Mouse (Mus musculus) heart, adult 2 months (tissue): Measurements from ENCODE around the gene Rpl14. TPM values are rescaled to one million over a fixed set of nuclear protein-coding genes. Genes with fewer than 3 reads are reported as not detected.

Source experiments
- DNase-seq, 2 experiments: peaks; one replicate each; pipeline ENCODE4 v3.0.0; 2021
- H3K27ac ChIP-seq: fragments of 200-600 bp; 2 replicates; pipeline ENCODE4 v1.8.1; 2022
- H3K27me3 ChIP-seq: fragments of 200-500 bp; 2 replicates; pipeline ENCODE4 v1.6.1; 2012; ENCODE audit warnings: mild to moderate bottlenecking, low read length, inconsistent platforms, mixed read lengths; ENCODE audit not compliant: control insufficient read depth, insufficient read depth
- H3K36me3 ChIP-seq: fragments of 200-500 bp; 2 replicates; pipeline ENCODE4 v1.6.1; 2012; ENCODE audit warnings: low read length, inconsistent platforms; ENCODE audit not compliant: control insufficient read depth, insufficient read depth
- H3K4me1 ChIP-seq: fragments of 200-500 bp; 2 replicates; pipeline ENCODE4 v1.6.1; 2011; ENCODE audit warnings: low read length; ENCODE audit not compliant: control insufficient read depth, insufficient read depth
- H3K4me3 ChIP-seq: fragments of 200-600 bp; 2 replicates; pipeline ENCODE4 v1.8.1; 2022
- H3K79me2 ChIP-seq: fragments of 200-500 bp; replicated peaks from 2 replicates; pipeline ENCODE4 v1.6.1; 2012; ENCODE audit warnings: mild to moderate bottlenecking, inconsistent platforms, low read length, moderate library complexity, mixed read lengths; ENCODE audit not compliant: control insufficient read depth, insufficient read depth
- H3K9ac ChIP-seq: fragments of 200-500 bp; 2 replicates; pipeline ENCODE4 v1.6.1; 2012; ENCODE audit warnings: low read depth, mild to moderate bottlenecking, control low read depth, inconsistent platforms, low read length, mixed read lengths
- CTCF ChIP-seq: fragments of 200-600 bp; IDR thresholded peaks from 2 replicates; pipeline ENCODE4 v1.8.1; 2022; ENCODE audit warnings: antibody characterized with exemption, mild to moderate bottlenecking, moderate library complexity
- EP300 ChIP-seq: fragments of 200-500 bp; IDR thresholded peaks from 2 replicates; pipeline ENCODE4 v1.6.1; 2011; ENCODE audit warnings: low read depth, low read length, control low read depth; ENCODE audit not compliant: insufficient read depth
- POLR2A ChIP-seq: fragments of 200-500 bp; IDR thresholded peaks from 2 replicates; pipeline ENCODE4 v1.6.1; 2011; ENCODE audit warnings: mild to moderate bottlenecking, low read depth, low read length, control low read depth; ENCODE audit not compliant: insufficient read depth
- WGBS: fragments of 180-500 bp; shearing (Covaris S2); methylation state at CpG from one replicate; pipeline ENCODE4 v1.1.7; 2018; 5-methylcytosine and 5-hydroxymethylcytosine counted together
- intact Hi-C: fragments of 180-260 bp; cut with DNase I; formaldehyde crosslinking; loops from one replicate; pipeline ENCODE4 v1.15.1; 2025
- polyA plus RNA-seq: library from polyadenylated mRNA; depleted of rRNA; stranded (reverse); fragments of >200 nt; gene quantifications from 2 replicates; pipeline ENCODE4 v1.2.3, GENCODE M21; 2012; rRNA removed
- total RNA-seq, 2 experiments: library from RNA; stranded (reverse); gene quantifications; 2 replicates each; pipeline ENCODE4 v1.2.3; 2021

Gene Rpl14
- total and polyA plus RNA-seq, 3 experiments = 222 to 299 (median 251) TPM

DNA sequence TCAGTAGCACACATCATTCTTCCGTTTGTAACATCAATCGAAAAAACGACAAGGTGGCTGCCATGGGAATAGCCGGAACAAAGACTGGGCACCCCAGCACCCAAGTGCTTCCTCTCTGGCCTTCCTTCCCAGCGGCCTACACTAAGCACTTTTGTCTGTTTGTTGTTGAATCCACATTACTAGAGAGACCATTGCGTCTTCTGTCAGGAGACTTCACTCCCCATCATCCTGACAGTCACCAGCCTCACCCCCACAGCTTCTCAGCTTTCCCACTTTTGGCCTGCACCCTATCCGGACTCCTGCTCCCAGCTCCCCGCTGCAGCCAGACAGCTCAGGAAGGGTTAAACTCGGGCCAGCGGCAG, 48.1 kb downstream of the Rpl14 start:
- no peak for DNase-seq
- H3K4me1 ChIP-seq = no peaks in the 10 kb centered on the region
- H3K27me3 ChIP-seq = no peaks in the 10 kb centered on the region
- no peak overlapping the region for H3K27ac ChIP-seq
- H3K9ac ChIP-seq = no peak overlapping the region
- H3K79me2 ChIP-seq = no peaks in the 10 kb centered on the region
- WGBS = 29% methylated on average over 10 of the region's 10 CpGs
- no peak overlapping the region for H3K4me3 ChIP-seq
- intact Hi-C loops = loop anchor here (5.0 kb wide), 1 partner anchor 33 kb away; no protein-coding TSS in a partner anchor
- H3K36me3 ChIP-seq = no peaks in the 10 kb centered on the region
- TF ChIP-seq EP300 (no peak), CTCF (no peak), POLR2A (no peak)

- Histone ChIP-seq H3K27me3 (no peaks in the 10 kb centered on the region), H3K4me3 (no peak overlapping the region), H3K36me3 (no peaks in the 10 kb centered on the region), H3K27ac (no peak overlapping the region), H3K79me2 (no peaks in the 10 kb centered on the region), H3K4me1 (no peaks in the 10 kb centered on the region), H3K9ac (no peak overlapping the region)
- TF ChIP-seq EP300 = no peak
- TF ChIP-seq POLR2A = no peak
- no peak for TF ChIP-seq CTCF
- intact Hi-C loops = loop anchor here (5.0 kb wide), 1 partner anchor 32 kb away; no protein-coding TSS in a partner anchor
- 24% methylated on average over 26 of the region's 26 CpGs for WGBS
- no peak for DNase-seq
These were observed 48.6 kb downstream of the Rpl14 start for GRCm38 (mm10) chr9:120619709-120620408.

DNA sequence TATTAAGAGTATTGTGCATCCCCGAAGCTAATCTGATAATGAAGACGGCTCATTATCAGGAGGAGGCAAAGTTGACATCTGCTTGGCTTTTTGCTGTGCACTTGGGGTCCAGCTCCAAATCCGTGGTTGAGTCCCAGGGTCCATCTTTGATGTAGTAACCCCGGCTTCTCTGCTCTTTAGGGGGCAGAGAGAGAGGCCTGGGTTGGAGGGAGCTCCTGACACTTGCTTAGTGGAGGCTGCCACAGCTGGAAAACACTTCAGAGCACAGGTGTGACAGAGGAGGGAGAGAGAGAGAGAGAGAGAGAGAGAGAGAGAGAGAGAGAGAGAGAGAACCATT, 49.1 kb downstream of the Rpl14 start:
- H3K36me3 ChIP-seq = no peaks in the 10 kb centered on the region
- intact Hi-C loops = no loop called here
- no peaks in the 10 kb centered on the region for H3K79me2 ChIP-seq
- no peak overlapping the region for H3K4me3 ChIP-seq
- no peaks in the 10 kb centered on the region for H3K27me3 ChIP-seq
- no peak overlapping the region for H3K9ac ChIP-seq
- WGBS = 40% methylated on average over 4 of the region's 4 CpGs
- no peaks in the 10 kb centered on the region for H3K4me1 ChIP-seq
- TF ChIP-seq POLR2A (no peak), EP300 (no peak), CTCF (no peak)
- DNase-seq = no peak
- H3K27ac ChIP-seq = no peak overlapping the region

Other genes starting within 250 kb of the Rpl14 start
- gene Eif1b, start 79.2 kb upstream of the Rpl14 start, total RNA-seq = 10 to 100 TPM; 64.9 to 65.9 TPM
- gene Eif1b, start 79.2 kb upstream of the Rpl14 start, polyA plus RNA-seq = 38.0 and 38.3 TPM in 2 replicates
- under 1 TPM in 1 of 2 experiments, not detected in 1; 0.07 TPM for gene Entpd3, start 31.6 kb upstream of the Rpl14 start, total RNA-seq
- 0.23 and 0.26 TPM in 2 replicates for gene Entpd3, start 31.6 kb upstream of the Rpl14 start, polyA plus RNA-seq